Mouse (Mus musculus) spleen, adult 2 months (tissue): ENCODE measurements around the gene 4933411K16Rik. TPM values are rescaled to one million over a fixed set of nuclear protein-coding genes. Genes with fewer than 3 reads are reported as not detected.

ENCODE experiments used
- DNase-seq, 2 experiments: peaks; one replicate each; pipeline versions ENCODE4 v3.0.0 to v3.0.0-alpha.2; 2012 to 2021; ENCODE audit warnings: low spot score in 2 of 2, low read depth in 1 of 2
- H3K27ac ChIP-seq: fragments of 200-500 bp; 2 replicates; pipeline ENCODE4 v1.5.1; 2012; ENCODE audit warnings: low read length, inconsistent platforms; ENCODE audit not compliant: insufficient read depth
- H3K27me3 ChIP-seq: fragments of 200-500 bp; 2 replicates; pipeline ENCODE4 v1.6.1; 2012; ENCODE audit warnings: mild to moderate bottlenecking, moderate library complexity, low read length, inconsistent platforms; ENCODE audit not compliant: control insufficient read depth, insufficient read depth
- H3K36me3 ChIP-seq: fragments of 200-500 bp; 2 replicates; pipeline ENCODE4 v1.6.1; 2012; ENCODE audit warnings: mild to moderate bottlenecking, low read length, inconsistent platforms; ENCODE audit not compliant: control insufficient read depth, insufficient read depth
- H3K4me1 ChIP-seq: fragments of 200-500 bp; 2 replicates; pipeline ENCODE4 v1.6.1; 2011; ENCODE audit warnings: inconsistent platforms; ENCODE audit not compliant: control insufficient read depth, insufficient read depth, insufficient read length
- H3K4me3 ChIP-seq: fragments of 200-500 bp; 2 replicates; pipeline ENCODE4 v1.5.1; 2011; ENCODE audit warnings: mild to moderate bottlenecking, inconsistent platforms; ENCODE audit not compliant: insufficient read depth, insufficient read length; ENCODE audit errors: extremely low read depth
- CTCF ChIP-seq: fragments of 200-500 bp; IDR thresholded peaks from 2 replicates; pipeline ENCODE4 v1.5.1; 2011; ENCODE audit warnings: mild to moderate bottlenecking, inconsistent platforms; ENCODE audit not compliant: insufficient read depth, insufficient read length, insufficient replicate concordance; ENCODE audit errors: extremely low read depth
- POLR2A ChIP-seq: fragments of 200-500 bp; IDR thresholded peaks from 2 replicates; pipeline ENCODE4 v1.6.1; 2011; ENCODE audit warnings: low read depth, low read length, inconsistent platforms
- WGBS: fragments of 180-500 bp; shearing (Covaris S2); methylation state at CpG from one replicate; pipeline ENCODE4 v1.1.7; 2018; 5-methylcytosine and 5-hydroxymethylcytosine counted together
- polyA plus RNA-seq: library from polyadenylated mRNA; depleted of rRNA; stranded (reverse); fragments of >200 nt; gene quantifications from 2 replicates; pipeline ENCODE4 v1.2.3, GENCODE M21; 2012

4933411K16Rik gene
- polyA plus RNA-seq, 1 experiment: 0.11 TPM

DNA sequence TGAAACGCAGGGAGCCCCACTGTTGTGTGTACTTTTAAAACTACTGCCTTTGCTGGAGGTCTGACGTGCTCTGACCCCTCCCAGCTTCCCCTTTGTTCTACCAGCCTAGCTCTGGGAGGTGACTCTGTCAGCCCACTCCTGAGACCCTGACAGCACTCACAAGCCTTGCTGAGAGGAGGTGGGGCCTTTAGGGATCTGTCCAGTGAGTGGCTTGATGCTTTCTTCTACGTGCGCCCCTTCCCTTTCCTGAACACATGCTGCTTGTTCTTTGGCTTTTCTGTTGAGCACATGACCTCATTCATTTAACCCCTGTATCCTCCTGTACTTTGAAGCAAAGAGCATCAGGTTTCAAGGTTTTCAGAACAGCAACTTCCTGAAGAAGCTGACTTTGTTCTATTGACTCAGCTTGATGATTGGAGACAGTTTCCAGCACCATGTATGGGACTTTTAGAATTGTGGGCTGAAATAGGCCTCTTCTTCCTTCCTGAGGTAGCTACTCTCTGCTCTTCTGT is 33.0 kb upstream of the 4933411K16Rik start:
- Histone ChIP-seq H3K36me3 (no peaks in the 10 kb centered on the region), H3K4me3 (no peak overlapping the region), H3K27me3 (no peaks in the 10 kb centered on the region), H3K27ac (peak overlapping the region; percentile 55; the same call in 1 of the 2 replicates), H3K4me1 (no peaks in the 10 kb centered on the region)
- no peak for DNase-seq
- TF ChIP-seq POLR2A: no peak
- TF ChIP-seq CTCF: no peak
- WGBS: 46% methylated on average over 4 of the region's 4 CpGs

DNA sequence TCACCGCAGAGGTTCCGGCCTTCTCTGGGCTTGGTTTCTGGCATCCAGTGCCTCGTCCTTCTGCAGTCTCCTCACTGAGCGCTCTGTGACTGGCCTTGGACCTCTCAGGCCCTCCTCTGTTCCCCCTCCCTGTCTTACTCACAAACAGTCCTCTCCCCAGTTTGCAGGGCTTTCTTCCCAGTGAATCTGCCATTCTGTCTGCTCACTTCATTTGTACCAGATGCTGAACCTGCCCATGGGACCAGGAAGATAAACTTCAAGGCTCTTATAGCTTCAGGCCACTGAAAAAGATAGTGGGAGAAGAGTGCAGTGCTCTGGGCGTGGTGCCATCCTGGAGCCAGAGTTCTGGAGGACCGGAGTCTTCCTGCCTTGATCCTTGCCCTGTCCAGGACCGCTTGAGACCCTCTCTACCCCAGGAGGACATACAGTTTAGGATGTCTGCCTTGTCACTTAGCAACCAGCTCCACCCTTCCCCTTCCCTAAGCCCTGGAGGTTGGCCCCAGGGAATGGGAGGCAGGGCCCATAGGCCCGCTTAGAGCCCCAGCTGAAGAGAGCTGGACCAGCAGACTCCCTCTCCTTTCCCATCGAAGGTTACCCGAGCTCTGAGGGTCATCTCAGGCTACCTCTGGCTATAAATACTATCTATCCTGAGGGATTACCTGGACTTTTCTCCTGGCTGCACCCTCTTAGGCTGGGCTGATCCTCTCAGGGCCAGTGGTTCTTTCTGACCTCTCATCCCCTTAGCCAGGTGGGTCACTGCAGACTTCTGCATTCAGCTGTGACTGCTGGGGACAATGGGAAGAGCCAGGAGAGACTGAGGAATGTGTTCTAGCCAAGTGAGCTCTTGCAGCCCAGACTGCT is 30.1 kb upstream of the 4933411K16Rik start:
- no peak for DNase-seq
- Histone ChIP-seq H3K36me3 (no peaks in the 10 kb centered on the region), H3K4me3 (no peak overlapping the region), H3K4me1 (no peaks in the 10 kb centered on the region), H3K27ac (no peak overlapping the region), H3K27me3 (no peaks in the 10 kb centered on the region)
- no peak for TF ChIP-seq CTCF
- TF ChIP-seq POLR2A: no peak
- 79% methylated on average over 10 of the region's 10 CpGs for WGBS

DNA sequence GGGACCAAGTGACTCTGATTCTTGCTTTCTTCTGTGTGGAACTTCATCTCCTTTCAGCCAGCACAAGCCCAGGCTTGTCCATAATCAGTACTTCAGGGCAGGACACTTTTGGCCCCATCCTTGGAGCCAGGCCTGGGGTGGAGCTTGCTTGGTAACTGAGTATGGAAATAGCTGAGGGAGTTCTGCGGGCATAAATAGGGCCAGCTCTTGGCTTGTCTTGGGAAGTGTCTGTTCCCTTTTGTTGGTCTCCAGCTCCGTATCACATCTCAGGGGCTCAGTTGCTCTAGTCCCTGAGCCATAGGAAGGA is 29.6 kb upstream of the 4933411K16Rik start:
- Histone ChIP-seq H3K4me1 (no peaks in the 10 kb centered on the region), H3K27me3 (no peaks in the 10 kb centered on the region), H3K4me3 (no peak overlapping the region), H3K27ac (no peak overlapping the region), H3K36me3 (no peaks in the 10 kb centered on the region)
- no peak for DNase-seq
- TF ChIP-seq POLR2A: no peak
- TF ChIP-seq CTCF: no peak
- WGBS: 83% methylated on average over 2 of the region's 2 CpGs

DNA sequence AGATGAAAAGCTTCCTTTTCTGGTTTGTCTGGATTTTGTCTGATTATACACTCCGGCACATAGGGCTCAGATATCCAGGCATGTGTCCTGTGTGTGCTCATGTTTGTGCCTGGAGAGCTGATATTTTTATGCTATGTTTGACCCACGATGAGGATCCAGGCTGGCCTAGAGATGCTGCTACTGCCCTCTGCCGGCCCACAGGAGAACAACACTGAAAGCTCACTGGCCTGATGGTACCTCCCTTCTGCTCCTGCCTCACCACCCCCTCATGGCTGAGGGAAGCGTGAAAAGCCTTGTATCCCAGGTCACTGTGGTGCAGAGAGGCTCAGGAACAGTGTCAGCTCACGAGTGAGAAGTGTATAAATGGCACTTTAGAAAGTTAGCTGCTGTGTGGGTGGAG is 25.9 kb upstream of the 4933411K16Rik start:
- H3K4me3 ChIP-seq: no peak overlapping the region
- H3K27me3 ChIP-seq: no peaks in the 10 kb centered on the region
- TF ChIP-seq CTCF: peak; percentile 87; the same call in 1 of the 2 replicates
- no peak for TF ChIP-seq POLR2A
- WGBS: 8% methylated on average over 5 of the region's 5 CpGs
- DNase-seq: peak; percentile 28 to 69
- H3K4me1 ChIP-seq: no peaks in the 10 kb centered on the region
- no peaks in the 10 kb centered on the region for H3K36me3 ChIP-seq
- no peak overlapping the region for H3K27ac ChIP-seq

DNA sequence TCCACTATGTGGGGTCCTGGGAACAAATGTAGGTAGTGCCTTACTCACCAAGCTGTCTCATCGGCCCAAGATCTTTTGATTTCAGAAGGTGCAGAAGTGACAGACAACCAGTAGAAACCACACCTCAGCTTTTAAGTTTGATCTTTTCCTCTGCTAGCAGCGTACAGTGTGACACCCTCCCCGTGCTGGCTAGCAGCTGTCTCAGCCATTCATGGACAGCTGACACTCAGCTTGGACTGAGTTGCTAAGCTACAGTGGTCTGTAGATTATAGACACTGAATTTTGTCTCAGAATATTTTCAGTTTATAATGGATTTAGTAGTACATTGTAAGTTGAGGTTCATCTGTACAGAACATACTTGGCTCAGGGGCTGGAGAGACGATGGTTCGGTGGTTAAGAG is 20.9 kb upstream of the 4933411K16Rik start:
- no peak overlapping the region for H3K27ac ChIP-seq
- DNase-seq: no peak
- WGBS: 72% methylated on average over 5 of the region's 5 CpGs
- peaks cover 2% of the 10 kb centered on the region; the same call in 1 of the 2 replicates for H3K36me3 ChIP-seq
- no peak overlapping the region for H3K4me3 ChIP-seq
- H3K27me3 ChIP-seq: no peaks in the 10 kb centered on the region
- no peak for TF ChIP-seq POLR2A
- no peak for TF ChIP-seq CTCF
- H3K4me1 ChIP-seq: no peaks in the 10 kb centered on the region

DNA sequence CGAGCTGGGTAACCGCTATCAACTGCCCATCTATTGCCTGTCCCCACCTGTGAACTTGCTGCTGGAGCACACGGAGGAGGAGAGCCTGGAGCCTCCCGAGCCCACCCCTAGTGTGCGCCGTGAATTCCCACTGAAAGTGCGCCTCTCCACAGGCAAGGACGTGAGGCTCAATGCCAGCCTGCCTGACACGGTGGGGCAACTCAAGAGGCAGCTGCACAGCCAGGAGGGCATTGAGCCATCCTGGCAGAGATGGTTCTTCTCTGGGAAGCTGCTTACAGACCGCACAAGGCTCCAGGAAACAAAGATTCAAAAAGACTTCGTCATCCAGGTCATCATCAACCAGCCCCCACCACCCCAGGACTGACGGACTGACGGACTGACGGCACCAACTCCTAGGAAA is 18.4 kb upstream of the 4933411K16Rik start:
- no peaks in the 10 kb centered on the region for H3K4me1 ChIP-seq

More for the DNA sequence above, 18.4 kb upstream of the 4933411K16Rik start:
- Histone ChIP-seq H3K36me3 (peaks cover 2% of the 10 kb centered on the region; the same call in 1 of the 2 replicates), H3K27me3 (no peaks in the 10 kb centered on the region), H3K4me3 (no peak overlapping the region), H3K27ac (no peak overlapping the region)
- no peak for DNase-seq
- TF ChIP-seq POLR2A (no peak), CTCF (no peak)
- 94% methylated on average over 14 of the region's 14 CpGs for WGBS
